Mouse (Mus musculus) embryonic fibroblast, embryonic 13.5 days (primary cell): ENCODE measurements around the gene Lyg2.

Source experiments
- CTCF ChIP-seq: IDR thresholded peaks from 2 replicates; pipeline ENCODE4 v1.5.1; 2011; ENCODE audit warnings: mild to moderate bottlenecking, control low read depth, low read length, moderate library complexity, borderline replicate concordance; ENCODE audit not compliant: insufficient read depth
- POLR2A ChIP-seq: IDR thresholded peaks from 2 replicates; pipeline ENCODE4 v1.6.1; 2011; ENCODE audit warnings: low read depth, mild to moderate bottlenecking, control low read depth, low read length, moderate library complexity

- TF ChIP-seq POLR2A, result no peak
- no peak for TF ChIP-seq CTCF
Measured at GRCm38 (mm10) chr1:37955251-37955650, 39.0 kb upstream of the Lyg2 start.
